Mouse (Mus musculus): ENCODE results near the gene Taar8a.
"Not testable (repeated sequence)": the region's sequence is repeated elsewhere in the genome, so short reads cannot be mapped to it uniquely, and the experiment has no call there.

GRCm38 (mm10) chr10:24101812-24102211, 25.5 kb downstream of the Taar8a start, which contains the start of gene Taar8c:
- TF ChIP-seq POLR2A (IDR thresholded peaks at IDR 0.05; ENCODE audit: extremely low read depth, insufficient read depth, low read length); CTCF (IDR thresholded peaks at IDR 0.05; ENCODE audit: low read depth, low read length): not testable (repeated sequence)
